Mouse (Mus musculus): Measurements from ENCODE around the gene Ttc27. TPM values are rescaled to one million over a fixed set of nuclear protein-coding genes. Genes with fewer than 3 reads are reported as not detected.

The Ttc27 gene
- polyA plus RNA-seq, 1 experiment: 13.6 TPM

DNA sequence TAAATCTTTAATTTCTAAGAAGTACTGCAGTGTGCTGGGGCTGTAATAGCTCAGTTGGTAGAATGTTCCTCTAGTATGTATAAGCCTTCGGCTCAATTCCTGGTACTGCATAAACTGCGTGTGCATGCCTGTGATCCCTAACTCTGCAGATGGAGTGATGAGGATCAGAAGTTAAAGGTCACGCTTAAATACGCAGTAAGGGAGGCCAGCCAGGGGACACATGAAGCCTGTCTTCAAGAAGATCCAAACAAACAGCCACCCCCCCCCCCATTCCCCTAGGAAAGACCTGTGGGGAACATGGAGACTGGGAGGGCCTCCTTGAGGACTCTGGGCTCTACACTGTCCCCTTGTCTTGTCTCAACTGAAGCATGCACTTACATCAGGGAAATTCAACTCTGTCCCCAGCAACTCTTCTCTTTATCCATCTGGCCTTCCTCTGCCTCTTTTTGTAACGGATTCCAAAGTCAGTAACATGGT is 36.1 kb downstream of the Ttc27 start:
- TF ChIP-seq CTCF (IDR thresholded peaks at IDR 0.05; ENCODE audit: borderline replicate concordance, extremely low read depth, insufficient read depth, insufficient read length) (no peak), POLR2A (IDR thresholded peaks at IDR 0.05; ENCODE audit: borderline replicate concordance, extremely low read depth, insufficient read depth, insufficient read length, poor library complexity, severe bottlenecking) (no peak)
- DNase-seq (ENCODE audit: low read depth): no peak

GRCm38 (mm10) chr17:74754369-74755118 is 37.0 kb downstream of the Ttc27 start:
- no peak for DNase-seq (ENCODE audit: low read depth)
- no peak for TF ChIP-seq POLR2A (IDR thresholded peaks at IDR 0.05; ENCODE audit: borderline replicate concordance, extremely low read depth, insufficient read depth, insufficient read length, poor library complexity, severe bottlenecking)
- no peak for TF ChIP-seq CTCF (IDR thresholded peaks at IDR 0.05; ENCODE audit: borderline replicate concordance, extremely low read depth, insufficient read depth, insufficient read length)

DNA sequence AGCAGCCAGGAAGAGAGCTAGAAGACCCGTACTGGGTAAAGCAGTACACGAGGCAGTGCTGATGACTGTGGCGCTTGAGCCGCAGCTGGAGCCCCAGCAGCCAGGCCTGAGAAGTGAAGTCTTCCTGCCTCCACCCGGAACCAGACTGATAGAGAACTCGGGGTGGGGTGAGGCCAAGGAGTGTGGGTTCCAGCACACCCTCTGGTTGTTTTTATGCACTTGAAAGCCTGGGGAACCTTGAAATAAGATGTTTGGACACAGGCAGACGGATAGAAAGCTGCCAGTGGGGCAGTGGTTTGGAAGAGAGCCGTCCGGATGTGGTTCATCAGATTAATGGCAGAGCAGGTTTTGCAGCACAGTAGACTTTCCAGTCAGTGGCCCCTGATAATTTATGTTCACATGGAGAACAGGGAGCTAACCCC is 51.9 kb downstream of the Ttc27 start:
- DNase-seq (ENCODE audit: low read depth): no peak
- TF ChIP-seq CTCF (IDR thresholded peaks at IDR 0.05; ENCODE audit: borderline replicate concordance, extremely low read depth, insufficient read depth, insufficient read length) (no peak), POLR2A (IDR thresholded peaks at IDR 0.05; ENCODE audit: borderline replicate concordance, extremely low read depth, insufficient read depth, insufficient read length, poor library complexity, severe bottlenecking) (no peak)

- no peak for DNase-seq (ENCODE audit: low read depth)
These were observed 54.8 kb downstream of the Ttc27 start for GRCm38 (mm10) chr17:74772364-74772763.

DNA sequence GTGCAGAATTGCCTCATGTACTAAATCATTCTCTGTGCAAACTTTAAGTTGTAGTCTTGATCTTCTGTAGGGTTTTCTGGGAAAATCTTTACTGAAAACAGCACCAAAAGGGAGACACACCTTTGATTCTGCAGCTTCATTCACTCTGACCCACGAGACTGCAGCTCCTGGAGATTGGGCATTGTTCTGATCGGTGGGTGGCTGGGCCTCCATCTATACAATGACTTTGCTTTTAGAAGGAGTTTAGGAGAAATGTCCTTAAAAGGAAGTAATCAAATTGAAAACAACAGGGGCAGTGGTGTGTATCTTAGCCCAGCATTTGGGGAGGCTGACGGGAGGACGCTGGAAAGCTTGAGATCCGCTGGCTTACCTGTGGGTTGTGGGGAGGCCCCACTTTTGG is 56.0 kb downstream of the Ttc27 start:
- DNase-seq (ENCODE audit: low read depth): no peak
- TF ChIP-seq POLR2A (IDR thresholded peaks at IDR 0.05; ENCODE audit: borderline replicate concordance, extremely low read depth, insufficient read depth, insufficient read length, poor library complexity, severe bottlenecking): no peak
- no peak for TF ChIP-seq CTCF (IDR thresholded peaks at IDR 0.05; ENCODE audit: borderline replicate concordance, extremely low read depth, insufficient read depth, insufficient read length)

More at GRCm38 (mm10) chr17:74772364-74772763, 54.8 kb downstream of the Ttc27 start:
- TF ChIP-seq POLR2A (IDR thresholded peaks at IDR 0.05; ENCODE audit: borderline replicate concordance, extremely low read depth, insufficient read depth, insufficient read length, poor library complexity, severe bottlenecking): no peak
- no peak for TF ChIP-seq CTCF (IDR thresholded peaks at IDR 0.05; ENCODE audit: borderline replicate concordance, extremely low read depth, insufficient read depth, insufficient read length)

- no peak for DNase-seq (ENCODE audit: low read depth)
- no peak for TF ChIP-seq CTCF (IDR thresholded peaks at IDR 0.05; ENCODE audit: borderline replicate concordance, extremely low read depth, insufficient read depth, insufficient read length)
- no peak for TF ChIP-seq POLR2A (IDR thresholded peaks at IDR 0.05; ENCODE audit: borderline replicate concordance, extremely low read depth, insufficient read depth, insufficient read length, poor library complexity, severe bottlenecking)
These were observed 62.6 kb downstream of the Ttc27 start for GRCm38 (mm10) chr17:74780133-74780532.

GRCm38 (mm10) chr17:74780627-74781026 is 63.1 kb downstream of the Ttc27 start:
- TF ChIP-seq CTCF (IDR thresholded peaks at IDR 0.05; ENCODE audit: borderline replicate concordance, extremely low read depth, insufficient read depth, insufficient read length) (no peak), POLR2A (IDR thresholded peaks at IDR 0.05; ENCODE audit: borderline replicate concordance, extremely low read depth, insufficient read depth, insufficient read length, poor library complexity, severe bottlenecking) (no peak)

DNA sequence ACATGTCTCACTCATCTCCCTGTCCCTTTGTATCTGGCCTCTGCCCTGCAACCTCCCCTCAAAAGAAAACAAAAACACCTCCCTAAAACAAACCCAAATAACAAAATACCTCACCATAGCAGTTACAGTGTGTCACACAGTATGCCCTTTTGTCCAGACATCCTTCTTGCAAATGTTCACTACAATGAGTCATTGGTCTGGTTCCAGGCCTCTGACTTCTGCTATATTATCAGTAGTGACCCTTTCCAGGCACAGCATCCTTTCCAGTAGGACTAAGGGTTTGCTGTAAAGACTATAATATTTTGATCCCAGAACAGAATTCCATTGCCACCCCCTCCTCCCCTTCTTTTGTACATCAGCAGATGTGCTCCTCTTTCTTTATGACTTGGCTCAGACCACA is 64.4 kb downstream of the Ttc27 start:
- TF ChIP-seq CTCF (IDR thresholded peaks at IDR 0.05; ENCODE audit: borderline replicate concordance, extremely low read depth, insufficient read depth, insufficient read length) (no peak), POLR2A (IDR thresholded peaks at IDR 0.05; ENCODE audit: borderline replicate concordance, extremely low read depth, insufficient read depth, insufficient read length, poor library complexity, severe bottlenecking) (no peak)
- no peak for DNase-seq (ENCODE audit: low read depth)

More at GRCm38 (mm10) chr17:74780627-74781026, 63.1 kb downstream of the Ttc27 start:
- DNase-seq (ENCODE audit: low read depth): no peak

- TF ChIP-seq POLR2A (IDR thresholded peaks at IDR 0.05; ENCODE audit: borderline replicate concordance, extremely low read depth, insufficient read depth, insufficient read length, poor library complexity, severe bottlenecking) (no peak), CTCF (IDR thresholded peaks at IDR 0.05; ENCODE audit: borderline replicate concordance, extremely low read depth, insufficient read depth, insufficient read length) (no peak)
- DNase-seq (ENCODE audit: low read depth): no peak
These were observed 68.1 kb downstream of the Ttc27 start for GRCm38 (mm10) chr17:74785586-74785985.

GRCm38 (mm10) chr17:74786198-74786734 is 68.7 kb downstream of the Ttc27 start:
- DNase-seq (ENCODE audit: low read depth): no peak
- TF ChIP-seq POLR2A (IDR thresholded peaks at IDR 0.05; ENCODE audit: borderline replicate concordance, extremely low read depth, insufficient read depth, insufficient read length, poor library complexity, severe bottlenecking) (no peak), CTCF (IDR thresholded peaks at IDR 0.05; ENCODE audit: borderline replicate concordance, extremely low read depth, insufficient read depth, insufficient read length) (no peak)

GRCm38 (mm10) chr17:74796023-74796699 is 78.6 kb downstream of the Ttc27 start:
- DNase-seq (ENCODE audit: low read depth): no peak
- TF ChIP-seq CTCF (IDR thresholded peaks at IDR 0.05; ENCODE audit: borderline replicate concordance, extremely low read depth, insufficient read depth, insufficient read length) (no peak), POLR2A (IDR thresholded peaks at IDR 0.05; ENCODE audit: borderline replicate concordance, extremely low read depth, insufficient read depth, insufficient read length, poor library complexity, severe bottlenecking) (no peak)
